Mouse (Mus musculus) adrenal gland, adult 2 months (tissue): ENCODE data around the gene Inpp5e. TPM values are rescaled to one million over a fixed set of nuclear protein-coding genes. Genes with fewer than 3 reads are reported as not detected.
"Not testable (repeated sequence)": the region's sequence is repeated elsewhere in the genome, so short reads cannot be mapped to it uniquely, and the experiment has no call there.

Experiments
- DNase-seq: peaks from one replicate; pipeline ENCODE4 v3.0.0; 2021
- polyA plus RNA-seq: library from polyadenylated mRNA; depleted of rRNA; stranded (reverse); fragments of >200 nt; gene quantifications from 2 replicates; pipeline ENCODE4 v1.2.3, GENCODE M21; 2012
- total RNA-seq, 2 experiments: library from RNA; stranded (reverse); gene quantifications; 2 replicates each; pipeline ENCODE4 v1.2.3; 2021

The Inpp5e gene
- total and polyA plus RNA-seq, 3 experiments, result 17.2 to 36.2 (median 18.0) TPM

DNA sequence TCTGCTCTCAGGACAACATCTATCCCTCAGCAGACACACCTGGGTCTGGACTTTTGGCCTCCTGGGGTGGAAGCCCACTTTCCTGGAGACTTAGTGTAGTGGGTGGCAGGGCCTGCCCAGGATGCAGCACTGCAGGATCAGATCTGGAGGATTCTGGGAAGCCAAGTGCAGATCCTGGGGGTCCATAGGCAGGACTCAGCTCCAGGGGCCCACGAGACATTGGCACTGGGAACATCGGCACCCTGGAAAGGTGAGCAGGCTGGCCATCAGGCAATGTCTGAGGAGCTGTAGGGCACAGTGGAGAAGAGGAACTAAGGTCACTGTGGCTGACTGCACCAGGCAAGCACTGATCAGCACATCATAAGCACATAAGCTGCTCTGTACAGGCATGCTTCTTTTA lies 13.0 kb upstream of the Inpp5e start:
- DNase-seq, result no peak

DNA sequence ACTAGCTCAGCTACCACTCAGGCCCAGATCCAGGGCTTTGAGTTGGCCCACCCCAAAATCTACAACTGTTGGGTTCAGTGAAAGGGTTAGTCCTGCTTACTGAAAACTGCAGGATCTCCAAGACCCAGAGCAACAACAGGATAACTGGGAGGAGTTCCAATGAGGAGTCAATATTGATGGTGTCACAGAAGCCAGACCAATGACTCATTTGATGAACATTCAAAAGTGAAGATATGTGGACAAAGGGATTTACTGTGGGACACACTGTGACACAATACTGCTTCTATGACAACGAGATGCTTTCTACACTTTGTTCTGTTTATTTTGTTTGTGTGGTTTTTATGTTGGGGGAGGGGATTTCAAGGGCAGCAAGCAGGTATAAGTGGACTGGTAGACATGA lies 9.1 kb upstream of the Inpp5e start:
- no peak for DNase-seq

DNA sequence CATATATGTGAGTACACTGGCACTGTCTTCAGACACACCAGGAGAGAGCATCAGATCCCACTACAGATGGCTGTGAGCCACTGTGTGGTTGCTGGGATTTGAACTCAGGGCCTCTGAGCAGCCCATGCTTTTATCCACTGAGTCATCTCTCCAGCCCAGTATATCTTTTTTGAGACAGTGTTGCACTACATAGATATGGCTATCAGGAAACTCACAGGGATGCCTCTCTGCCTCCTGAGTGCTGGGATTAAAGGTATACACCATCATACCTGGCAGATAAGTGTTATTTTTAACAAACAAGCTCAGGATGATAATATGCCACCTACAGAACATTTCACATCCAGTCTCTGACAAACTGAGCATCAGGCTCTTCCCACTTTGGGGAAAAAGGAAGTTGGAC lies 8.1 kb upstream of the Inpp5e start:
- DNase-seq, result no peak

DNA sequence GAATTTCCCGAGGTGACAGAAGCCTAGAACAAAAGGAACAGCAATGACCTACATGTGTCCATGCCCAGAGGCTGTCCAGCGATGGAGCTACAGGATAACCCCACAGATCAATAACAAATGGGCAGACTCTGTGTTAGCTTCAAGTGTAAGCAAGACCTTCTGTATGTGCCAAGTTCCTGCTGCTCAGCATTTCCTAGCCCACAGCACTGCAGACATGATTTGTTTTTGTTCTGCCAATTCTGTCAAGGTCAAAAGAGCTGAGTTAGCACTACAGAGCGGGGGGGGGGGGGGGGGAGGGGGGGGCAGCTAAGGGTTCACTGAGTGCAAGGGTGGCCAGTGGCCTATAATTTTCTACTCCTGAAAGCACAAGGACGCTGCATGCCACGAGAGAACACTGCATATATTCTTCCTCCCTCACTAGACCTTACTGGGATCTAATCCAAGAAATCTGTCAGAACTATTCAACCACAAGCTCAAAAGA lies 2.0 kb upstream of the Inpp5e start:
- DNase-seq, result peak; percentile 75

DNA sequence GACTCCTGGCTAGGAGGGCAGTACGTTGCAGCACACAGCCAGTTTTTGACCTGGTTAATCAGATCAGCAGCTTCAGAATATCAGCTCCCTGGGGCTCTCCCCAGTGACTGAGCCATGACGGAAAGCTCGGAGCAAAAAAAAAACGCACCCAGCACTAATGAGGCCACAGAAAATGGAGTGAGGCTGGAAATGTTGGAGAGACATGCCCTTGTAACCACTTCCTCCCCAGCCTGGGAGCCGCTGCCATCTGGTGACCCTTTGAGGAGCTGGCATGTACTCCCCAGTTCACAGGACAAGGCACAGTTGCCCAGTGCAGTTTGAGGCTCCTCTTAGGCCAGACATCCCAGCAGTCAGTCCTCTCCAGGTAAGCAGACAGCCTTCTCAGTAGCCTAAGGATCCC lies 1.1 kb upstream of the Inpp5e start:
- DNase-seq, result no peak

DNA sequence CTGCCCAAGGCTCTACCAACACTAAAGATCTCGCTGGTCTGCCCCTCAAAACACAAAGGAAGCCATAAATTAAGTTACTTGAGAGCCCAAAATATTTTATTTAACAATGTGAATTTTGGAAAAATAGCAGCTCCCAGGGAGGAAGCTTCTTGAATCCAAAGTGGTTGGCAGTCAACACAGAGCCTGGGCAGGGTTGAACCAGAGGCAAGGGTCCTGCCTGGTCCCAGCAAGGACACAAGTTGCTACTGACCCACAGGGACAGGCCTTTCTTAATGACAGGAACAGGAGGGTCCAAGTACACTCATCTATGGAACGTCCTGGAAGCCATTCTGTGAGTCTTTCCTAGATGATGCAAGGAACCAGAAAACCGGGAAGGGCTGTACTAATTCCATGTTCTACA lies 359 bp upstream of the Inpp5e start:
- no peak for DNase-seq

DNA sequence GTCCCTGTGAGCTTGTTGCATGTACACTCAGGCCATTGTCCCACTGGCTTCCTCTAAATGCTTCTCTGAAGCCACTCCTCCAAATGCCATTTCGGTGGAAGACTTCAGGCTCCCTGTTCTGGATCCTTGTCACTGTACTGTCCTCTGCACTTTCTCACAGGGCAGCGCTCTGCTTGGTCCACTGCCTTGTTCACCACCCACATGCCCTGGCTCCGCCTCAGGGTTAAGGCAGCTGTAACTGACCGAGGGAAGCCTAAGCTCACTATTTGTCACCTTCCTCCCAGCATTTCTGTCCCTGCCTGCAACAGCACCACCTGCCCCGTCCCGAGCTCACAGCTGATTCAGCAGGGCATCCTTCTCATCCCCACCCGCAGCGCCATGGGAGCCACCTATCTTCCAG lies 5.7 kb downstream of the Inpp5e start:
- DNase-seq, result no peak

DNA sequence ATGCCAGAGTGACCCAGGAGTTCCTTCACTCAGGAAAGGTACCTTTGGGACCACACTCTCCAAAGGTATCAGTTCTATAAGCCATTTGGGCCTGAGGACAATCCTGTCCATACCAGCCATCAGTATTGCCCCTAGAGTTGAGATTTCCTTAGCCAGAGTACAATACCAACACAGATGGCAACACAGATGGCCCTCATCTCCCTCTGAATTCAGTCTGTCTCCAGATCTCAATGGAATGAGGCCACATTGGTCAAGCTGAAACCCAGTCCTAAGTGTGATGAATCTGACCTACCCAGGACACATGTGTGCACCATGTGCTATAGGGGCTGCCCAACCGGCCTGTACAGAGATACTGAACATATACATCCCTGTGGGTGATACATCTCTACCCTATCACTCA lies 6.7 kb downstream of the Inpp5e start:
- DNase-seq, result no peak

DNA sequence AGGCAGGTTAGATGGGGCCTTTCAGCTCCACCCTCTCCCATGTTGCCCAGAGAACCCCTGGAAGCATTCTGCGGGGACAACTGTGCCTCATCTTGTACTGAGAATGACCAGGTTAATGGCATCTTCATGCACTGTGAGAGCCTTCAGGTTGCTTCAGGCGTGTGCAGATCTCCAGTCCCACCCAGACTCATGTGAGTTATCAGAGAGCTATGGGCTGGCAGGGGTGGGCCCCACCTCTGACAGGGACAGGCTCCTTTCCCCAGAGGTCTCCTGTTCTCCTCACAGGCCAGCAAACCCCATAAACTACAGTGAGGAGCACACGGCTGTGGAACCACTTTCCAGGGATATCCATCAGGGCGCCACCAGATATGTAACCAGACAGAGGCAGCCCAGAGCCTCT lies 8.0 kb downstream of the Inpp5e start:
- DNase-seq, result no peak

DNA sequence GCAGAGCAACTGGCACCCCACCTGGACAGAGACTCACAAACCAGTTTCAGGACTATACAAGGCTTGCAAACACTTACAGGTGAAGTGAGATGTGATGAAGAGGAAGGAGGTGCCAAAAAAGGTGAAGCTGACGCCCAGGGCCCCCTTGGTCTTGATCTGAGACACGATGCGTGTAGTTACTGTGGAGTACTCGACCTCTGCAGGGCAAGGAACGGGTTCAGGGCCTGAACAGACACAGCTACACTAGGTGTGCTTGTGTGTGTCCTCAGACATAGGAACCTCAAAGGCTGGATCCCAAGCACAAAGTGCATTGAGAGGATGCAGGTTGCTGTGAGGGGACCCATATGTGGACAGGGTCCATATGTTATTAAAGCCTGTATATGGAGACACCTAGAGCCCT lies 8.7 kb downstream of the Inpp5e start:
- no peak for DNase-seq

DNA sequence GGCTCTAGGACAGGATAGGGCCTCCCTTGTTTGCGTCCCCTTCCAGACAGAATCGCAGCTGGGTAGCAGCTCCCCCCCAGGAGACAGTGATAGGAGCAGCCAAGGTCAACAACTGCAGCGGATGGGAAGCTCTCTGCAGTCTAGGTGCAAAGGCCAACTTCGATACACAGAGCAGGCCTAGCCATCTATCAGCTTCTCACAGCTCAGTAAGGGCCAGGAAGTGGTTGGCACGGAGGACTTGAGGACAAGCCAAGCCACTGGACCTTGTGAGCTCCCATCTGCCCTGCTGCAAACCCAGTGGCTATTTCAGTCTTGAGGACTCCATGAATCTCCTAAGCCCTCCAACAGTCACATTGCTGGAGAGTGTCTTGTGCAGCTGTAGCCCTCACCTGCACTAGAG lies 9.4 kb downstream of the Inpp5e start:
- no peak for DNase-seq

DNA sequence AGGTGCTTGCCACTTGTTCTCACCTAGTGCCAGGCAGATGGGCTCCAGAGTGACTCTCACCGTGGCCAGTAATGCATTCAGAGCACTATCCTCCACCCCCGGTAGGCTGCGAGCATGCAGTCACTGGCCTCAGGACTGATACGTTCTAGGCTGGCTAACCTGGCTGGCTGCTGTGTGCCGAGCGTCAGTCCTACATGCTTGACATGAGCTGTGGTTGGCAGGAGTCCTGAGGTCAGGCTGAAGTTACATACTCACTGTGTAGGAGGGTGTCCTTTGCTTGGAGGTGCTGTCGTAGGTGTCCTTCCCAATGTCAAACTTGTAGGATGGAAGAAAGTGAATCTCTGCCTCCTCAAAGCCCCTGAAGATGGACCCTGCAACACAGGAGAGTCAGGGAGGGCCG lies 10.0 kb downstream of the Inpp5e start:
- DNase-seq, result no peak

DNA sequence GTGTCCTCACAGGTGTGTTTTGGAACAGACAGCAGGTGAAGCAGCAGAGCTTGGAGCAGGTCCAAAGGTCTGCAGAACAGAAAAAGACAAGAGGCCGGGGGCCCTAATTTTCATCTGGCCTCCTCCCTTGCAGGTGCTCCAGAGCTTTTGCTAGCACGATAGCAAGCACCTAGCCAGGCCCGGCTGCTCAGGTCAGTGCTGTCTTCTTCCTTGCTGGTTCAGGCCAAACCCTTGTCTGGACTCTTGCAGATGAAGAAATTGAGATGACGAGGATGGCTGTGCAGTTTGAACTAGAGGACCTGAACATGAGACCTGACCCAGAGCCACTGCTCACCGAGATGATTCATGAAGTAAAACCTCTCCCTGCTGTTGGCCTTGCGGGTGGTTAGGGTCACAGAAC lies 17.4 kb downstream of the Inpp5e start:
- DNase-seq, result no peak

DNA sequence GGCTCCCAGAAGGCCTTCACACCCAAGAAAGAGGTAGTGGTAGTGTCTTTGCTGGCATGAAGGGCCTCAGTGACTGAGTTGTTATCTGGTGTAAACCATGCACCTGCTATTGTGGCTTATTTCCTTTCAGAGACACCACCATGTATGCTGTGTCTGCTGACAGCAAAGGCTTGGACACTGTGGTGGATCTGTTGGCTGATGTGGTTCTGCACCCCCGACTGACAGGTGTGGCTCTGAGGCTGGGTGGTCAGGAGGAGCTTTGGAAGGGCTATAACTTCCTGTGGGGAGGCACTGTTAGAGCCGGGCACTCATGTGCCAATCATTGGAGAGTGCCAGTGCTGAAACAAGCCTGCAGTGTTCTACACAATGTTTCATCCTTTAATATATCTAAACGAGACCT lies 18.0 kb downstream of the Inpp5e start:
- no peak for DNase-seq

DNA sequence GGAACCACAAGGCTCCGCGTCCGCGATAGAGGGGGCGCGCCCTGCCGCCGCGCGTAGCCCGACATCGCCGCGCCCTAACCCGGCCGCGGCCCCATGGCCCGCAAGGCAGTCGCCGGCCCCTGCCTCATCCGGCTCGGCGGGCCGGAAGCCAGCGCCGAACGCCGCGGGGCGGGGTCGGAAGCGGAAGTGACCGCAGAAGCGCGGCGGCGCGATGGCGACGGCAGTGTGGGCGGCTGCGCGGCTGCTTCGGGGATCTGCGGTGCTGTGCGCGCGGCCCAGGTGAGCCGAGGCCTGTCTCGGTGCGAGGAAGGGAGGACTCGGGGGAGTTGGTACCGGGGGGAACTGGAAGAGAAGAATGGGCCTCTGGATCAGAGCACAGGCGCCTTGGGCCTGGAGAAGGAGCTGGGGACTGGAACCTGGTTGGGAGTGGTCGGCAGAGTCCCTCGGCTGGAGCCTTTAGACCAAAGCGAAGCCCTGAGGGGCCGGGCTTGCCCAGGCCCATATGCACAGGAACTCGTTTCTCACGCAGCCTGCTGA lies 19.8 kb downstream of the Inpp5e start, which contains the start of the genes Entr1 and Pmpca:
Gene Entr1 (minus strand): TSS at position 163 of the 537 bp plus-strand sequence.
Gene Pmpca (plus strand): TSS at position 186 of the 537 bp plus-strand sequence.
- peak; percentile 92 for DNase-seq

DNA sequence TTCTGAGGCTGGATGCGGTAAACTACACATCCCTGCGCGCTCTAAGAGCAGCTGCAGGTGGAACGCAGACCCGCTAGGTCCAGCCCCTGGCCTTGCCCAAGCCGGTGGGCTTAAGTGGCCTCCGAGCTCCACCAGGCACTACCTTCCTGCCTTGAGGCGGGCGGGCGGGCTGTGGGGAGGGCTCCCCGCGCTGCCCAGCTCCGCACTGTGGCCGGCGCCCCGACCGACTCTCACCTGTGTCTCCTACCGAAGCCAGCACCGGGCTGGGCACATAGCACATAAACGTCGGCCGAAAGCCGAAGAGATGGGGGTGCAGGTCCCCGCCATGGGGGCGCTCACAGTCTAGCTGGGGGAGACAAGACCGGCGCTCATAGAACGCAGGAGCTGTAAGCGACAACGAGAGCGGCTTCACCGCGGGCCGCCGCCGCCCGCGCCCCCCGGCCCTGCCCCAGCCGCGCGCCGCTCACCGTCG lies 20.3 kb downstream of the Inpp5e start:
- DNase-seq, result peak; percentile 16

DNA sequence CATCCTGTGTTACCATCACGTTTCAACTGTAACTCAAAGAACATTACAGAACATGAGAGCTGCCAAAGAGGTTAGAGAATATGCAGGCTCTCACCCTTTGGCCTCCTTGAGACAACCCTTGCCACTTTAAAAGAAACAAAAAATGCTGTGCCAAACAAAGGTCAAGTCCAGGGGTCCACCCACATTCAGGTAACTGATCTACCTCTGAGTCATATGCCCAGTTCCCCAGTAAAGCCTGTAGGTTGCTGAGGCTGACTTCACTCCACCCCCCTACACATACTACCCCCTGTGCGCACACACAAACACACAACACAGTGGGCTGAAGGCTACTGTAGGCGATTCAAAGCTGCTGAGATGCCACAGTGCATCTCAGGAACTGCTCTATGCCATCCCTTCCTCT lies 21.3 kb downstream of the Inpp5e start:
- DNase-seq, result no peak

DNA sequence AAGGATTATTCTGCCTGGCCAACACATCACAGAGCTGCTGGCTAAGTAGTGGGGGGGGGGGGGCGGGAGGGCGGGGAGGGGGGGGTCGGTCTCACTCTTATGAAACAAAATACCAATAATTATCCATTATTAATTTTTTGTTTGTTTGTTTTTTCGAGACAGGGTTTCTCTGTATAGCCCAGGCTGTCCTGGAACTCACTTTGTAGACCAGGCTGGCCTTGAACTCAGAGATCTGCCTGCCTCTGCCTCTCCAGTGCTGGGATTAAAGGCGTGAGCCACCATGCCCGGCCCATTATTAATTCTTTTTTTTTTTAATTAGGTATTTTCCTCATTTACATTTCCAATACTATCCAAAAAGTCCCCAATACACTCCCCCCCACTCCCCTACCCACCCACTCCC lies 28.1 kb downstream of the Inpp5e start:
- not testable (repeated sequence) for DNase-seq

DNA sequence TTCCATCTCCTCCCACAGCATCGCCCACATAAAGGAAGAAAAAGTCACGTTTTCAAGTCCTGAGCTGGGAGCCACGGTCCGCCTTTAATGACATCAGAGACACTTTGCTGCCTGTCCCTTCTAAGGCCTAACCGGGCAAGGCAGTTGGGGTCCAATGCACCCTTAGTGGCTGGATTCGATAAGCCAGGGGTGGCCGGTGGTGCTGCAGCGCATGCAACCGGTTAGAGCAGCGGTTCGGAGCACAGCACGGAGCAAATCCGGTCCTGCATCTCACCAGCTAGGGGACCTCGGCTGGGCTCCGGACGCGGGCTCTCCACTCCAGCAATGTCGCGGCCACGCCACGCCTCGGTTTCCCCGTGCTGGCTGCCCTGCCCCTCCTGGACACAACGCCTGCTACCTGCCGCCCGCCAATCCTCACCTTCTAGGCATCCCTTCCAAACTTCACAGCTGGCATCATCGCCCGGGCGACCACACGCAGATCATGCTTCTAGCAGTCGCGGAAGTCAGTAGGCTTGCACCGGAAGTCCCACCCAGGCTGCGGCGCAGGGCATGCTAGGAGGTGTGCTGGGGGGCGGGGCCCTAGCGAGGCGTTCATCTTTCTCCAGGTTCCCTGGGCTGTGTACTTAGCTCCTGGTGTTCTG lies 28.8 kb downstream of the Inpp5e start, which contains the start of gene Snapc4:
Gene Snapc4 (minus strand): TSS at position 523 of the 641 bp plus-strand sequence.
- DNase-seq, result peak; percentile 91

DNA sequence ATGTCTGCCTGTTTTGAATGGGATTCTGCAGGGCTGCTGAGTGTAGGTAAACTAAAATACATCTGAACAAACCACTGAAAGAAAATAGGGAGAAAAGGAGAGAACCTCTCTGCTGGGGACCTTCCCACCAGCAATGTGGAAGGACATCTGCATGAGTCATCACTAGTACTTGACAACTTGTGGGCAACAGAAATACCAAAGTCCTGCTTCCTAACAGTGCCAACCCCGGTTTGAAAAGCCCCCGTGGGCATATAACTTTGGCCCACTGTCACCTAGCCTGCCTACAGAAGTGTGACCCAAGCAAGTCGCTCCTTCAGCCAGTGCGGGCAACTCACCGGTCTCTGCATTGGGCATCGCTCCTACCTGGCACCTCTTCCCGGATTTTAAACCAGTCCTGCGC lies 36.6 kb downstream of the Inpp5e start:
- peak; percentile 29 for DNase-seq

DNA sequence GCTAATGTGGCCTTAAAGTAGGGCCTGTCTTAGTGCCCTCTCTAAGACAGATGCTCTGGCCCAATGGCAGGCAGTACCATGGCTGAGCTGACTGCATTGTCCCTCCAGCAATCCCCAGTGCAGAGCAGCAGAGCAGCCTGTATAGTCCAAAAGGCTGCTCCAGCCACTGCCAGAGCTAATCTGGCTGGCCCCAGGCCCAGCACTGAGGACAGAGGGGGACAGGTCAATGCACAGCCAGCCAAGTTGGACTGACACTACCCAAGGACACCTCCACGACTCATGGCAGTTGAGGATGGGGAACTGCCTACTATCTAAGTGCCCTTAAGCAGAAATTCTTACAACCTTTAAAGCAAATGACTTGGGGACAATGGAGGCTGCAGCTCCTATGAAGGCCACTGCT lies 40.4 kb downstream of the Inpp5e start:
- DNase-seq, result no peak

DNA sequence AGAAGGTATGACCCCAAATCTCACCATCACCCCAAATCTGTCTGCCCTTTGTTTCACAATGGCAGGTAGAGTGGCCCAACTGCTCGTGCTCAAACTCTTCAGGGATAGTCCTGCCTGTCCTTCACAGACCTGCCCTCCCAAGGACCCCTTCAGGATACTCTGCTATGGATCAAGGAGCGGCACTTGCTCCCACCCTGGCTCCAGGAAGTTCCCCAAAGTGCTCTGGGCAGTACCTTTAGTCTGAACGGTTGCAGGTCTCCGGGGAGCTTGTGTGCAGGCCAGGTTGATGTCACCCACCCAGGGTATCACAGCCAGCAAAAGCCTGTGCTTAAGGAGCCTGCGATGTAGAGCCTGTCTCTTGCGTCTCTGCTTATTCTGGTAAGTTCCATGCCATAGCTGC lies 41.1 kb downstream of the Inpp5e start:
- no peak for DNase-seq

DNA sequence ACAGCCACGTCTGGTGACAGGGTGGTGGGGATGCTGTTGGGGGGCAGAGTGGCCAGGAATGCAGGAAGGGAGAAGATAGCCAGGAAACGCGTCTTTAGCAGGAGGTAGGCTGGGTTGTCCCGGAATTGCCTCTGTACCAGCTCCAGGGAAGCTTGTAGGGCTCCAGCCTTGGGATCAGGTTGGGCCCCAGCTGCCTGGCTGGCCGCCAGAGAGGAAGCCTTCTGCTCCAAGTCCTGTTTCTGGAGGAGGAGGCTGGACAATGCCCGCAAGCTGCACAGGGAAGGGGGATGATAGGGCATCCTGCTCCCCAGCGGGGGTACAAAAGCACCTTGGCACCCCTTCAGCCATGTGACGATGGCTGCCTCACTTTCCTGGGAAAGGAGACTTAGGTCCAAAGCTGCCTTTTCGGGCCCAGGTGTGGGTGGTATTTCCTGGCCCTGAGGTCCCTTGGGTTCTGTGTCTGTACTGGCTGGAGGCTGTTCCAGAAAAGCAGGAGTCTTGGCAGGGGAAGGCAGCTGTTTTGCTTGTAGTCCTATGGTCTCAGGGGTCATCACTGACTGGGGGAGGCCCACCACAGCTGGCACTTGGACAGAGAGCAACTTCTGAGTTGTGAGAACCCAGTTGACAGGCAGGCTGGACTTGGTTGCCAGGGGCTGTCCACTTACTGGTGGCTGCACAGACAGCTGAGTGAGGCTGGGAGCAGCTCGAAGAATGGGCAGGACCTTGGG lies 44.1 kb downstream of the Inpp5e start:
- peak; percentile 81 for DNase-seq
